Mouse (Mus musculus) intestine, embryonic 14.5 days (tissue): ENCODE data around the gene Olfr1030. TPM values are rescaled to one million over a fixed set of nuclear protein-coding genes. Genes with fewer than 3 reads are reported as not detected.
"Not testable (repeated sequence)": the region's sequence is repeated elsewhere in the genome, so short reads cannot be mapped to it uniquely, and the experiment has no call there.

Experiments used
- ATAC-seq: fragments of 200-750 bp; cut with Nextera tagmentation; replicated peaks from 2 replicates; pipeline ENCODE4 v1.8.0; 2017; ENCODE audit warnings: low read depth, moderate number of reproducible peaks, moderate TSS enrichment, moderate library complexity; ENCODE audit not compliant: low FRiP score, low TSS enrichment
- DNase-seq: peaks from one replicate; pipeline ENCODE4 v3.0.0-alpha.2; 2018; ENCODE audit warnings: low spot score
- H3K27ac ChIP-seq: fragments of 300-500 bp; sonication (generic); 2 replicates; pipeline ENCODE4 v1.5.1; 2014; ENCODE audit warnings: low read depth, mild to moderate bottlenecking, control low read depth
- H3K27me3 ChIP-seq: fragments of 300-500 bp; sonication (generic); replicated peaks from 2 replicates; pipeline ENCODE4 v1.6.1; 2014; ENCODE audit warnings: low read length, control low read depth; ENCODE audit not compliant: control insufficient read depth, insufficient read depth
- H3K36me3 ChIP-seq: fragments of 300-500 bp; sonication (generic); 2 replicates; pipeline ENCODE4 v1.6.1; 2014; ENCODE audit warnings: low read length, control low read depth; ENCODE audit not compliant: control insufficient read depth, insufficient read depth
- H3K4me1 ChIP-seq: fragments of 300-500 bp; sonication (generic); replicated peaks from 2 replicates; pipeline ENCODE4 v1.6.1; 2014; ENCODE audit warnings: low read length, control low read depth, mixed read lengths; ENCODE audit not compliant: control insufficient read depth, insufficient read depth
- H3K4me2 ChIP-seq: fragments of 300-500 bp; sonication (generic); 2 replicates; pipeline ENCODE4 v1.6.1; 2014; ENCODE audit warnings: low read length
- H3K4me3 ChIP-seq: fragments of 300-500 bp; sonication (generic); 2 replicates; pipeline ENCODE4 v1.5.1; 2014; ENCODE audit warnings: low read depth, low read length, control low read depth, mixed read lengths
- H3K9ac ChIP-seq: fragments of 300-500 bp; sonication (generic); 2 replicates; pipeline ENCODE4 v1.6.1; 2014; ENCODE audit warnings: mild to moderate bottlenecking, low read length
- H3K9me3 ChIP-seq: fragments of 300-500 bp; sonication (generic); 2 replicates; pipeline ENCODE4 v1.6.1; 2016; ENCODE audit warnings: low read length, control low read depth; ENCODE audit not compliant: control insufficient read depth
- WGBS: fragments of 180-500 bp; shearing (Covaris S2); extraction: QIAGEN DNeasy Blood & Tissue Kit; methylation state at CpG from one replicate; pipeline ENCODE4 v1.1.7; 2014; 5-methylcytosine and 5-hydroxymethylcytosine counted together
- polyA plus RNA-seq: library from polyadenylated mRNA; unstranded; fragments of >200 nt; fragmentation: Nextera tagmentation; extraction: Ambion mirVana; gene quantifications from 2 replicates; pipeline ENCODE4 v1.2.1, GENCODE M21; 2014

Gene Olfr1030
- polyA plus RNA-seq, result not detected in 2 replicates

DNA sequence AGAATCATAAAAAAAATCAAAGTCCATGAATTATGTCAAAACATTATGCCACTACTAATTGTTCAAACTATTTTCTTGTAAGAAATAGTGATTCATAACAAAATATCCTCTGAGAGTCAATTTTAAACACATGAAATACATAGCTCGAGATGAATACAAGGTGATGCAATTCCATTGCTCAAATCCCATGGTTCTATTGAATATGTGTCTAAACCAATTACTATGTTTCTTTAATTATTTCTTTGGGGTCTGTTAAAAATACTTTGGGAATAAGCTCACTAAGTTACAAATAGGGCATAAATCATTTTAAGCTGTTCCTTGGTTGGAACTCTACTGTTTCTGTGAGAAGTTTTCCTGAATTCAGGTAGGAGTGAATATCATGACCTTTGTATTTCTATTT is at the start of gene Olfr1030:
Gene Olfr1030, plus strand, starts transcription at position 301 of the 400 bp plus-strand sequence.
- DNase-seq, result no peak
- no peak within 1 kb of the TSS for H3K4me2 ChIP-seq
- no peak within 1 kb of the TSS for H3K4me3 ChIP-seq
- WGBS, result 84% methylated on average over 1 of the region's 1 CpGs
- H3K36me3 ChIP-seq, result no peaks in the 10 kb centered on the region
- H3K27ac ChIP-seq, result no peak within 1 kb of the TSS
- no peaks in the 10 kb centered on the region for H3K9me3 ChIP-seq
- no peaks in the 10 kb centered on the region for H3K4me1 ChIP-seq
- H3K27me3 ChIP-seq, result no peaks in the 10 kb centered on the region
- no peak for ATAC-seq
- H3K9ac ChIP-seq, result no peak within 1 kb of the TSS

DNA sequence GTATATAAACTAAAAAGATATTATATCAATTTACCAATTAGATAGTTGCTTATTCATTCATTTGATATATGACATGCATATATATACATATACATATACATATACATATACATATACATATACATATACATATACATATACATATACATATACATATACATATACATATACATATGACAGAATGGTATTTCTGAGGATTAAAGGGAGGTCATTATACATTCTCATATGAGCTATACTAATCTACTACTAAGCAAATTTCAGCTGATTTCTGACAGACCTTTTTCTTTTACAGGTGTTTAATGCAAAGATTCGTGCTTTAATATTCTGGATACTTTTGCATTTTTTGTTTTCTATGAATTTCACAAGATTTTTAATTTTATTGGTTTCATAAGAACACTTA is 28.9 kb upstream of the Olfr1030 start, which contains the start of gene Olfr1028:
Gene Olfr1028, plus strand, starts transcription at position 301 of the 400 bp plus-strand sequence.
- Histone ChIP-seq H3K9me3 (no peaks in the 10 kb centered on the region), H3K27me3 (no peaks in the 10 kb centered on the region), H3K4me3 (no peak within 1 kb of the TSS), H3K9ac (no peak within 1 kb of the TSS), H3K36me3 (no peaks in the 10 kb centered on the region), H3K4me2 (no peak within 1 kb of the TSS), H3K27ac (no peak within 1 kb of the TSS), H3K4me1 (no peaks in the 10 kb centered on the region)
- no peak for ATAC-seq
- DNase-seq, result no peak
- 89% methylated on average over 1 of the region's 1 CpGs for WGBS

DNA sequence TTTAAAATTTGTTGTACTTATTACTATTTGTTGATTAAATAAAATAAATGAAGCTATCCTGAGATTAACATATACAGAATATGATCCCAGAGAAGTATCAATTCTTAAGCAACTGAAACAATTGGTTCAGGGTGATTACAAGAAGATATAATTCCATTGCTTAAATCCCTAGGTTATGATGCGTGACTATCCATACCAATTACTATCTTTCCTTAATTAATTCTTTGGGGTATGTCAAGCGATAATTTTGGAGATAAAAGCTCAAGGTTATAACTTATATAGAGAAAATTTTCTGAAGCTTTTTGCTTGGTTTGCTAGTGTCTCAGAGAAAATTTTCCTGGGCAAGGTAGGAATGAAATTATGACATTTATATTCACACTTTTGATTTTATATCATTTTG is 5.5 kb upstream of the Olfr1030 start, which contains the start of gene Olfr1029:
Gene Olfr1029, plus strand, starts transcription at position 301 of the 400 bp plus-strand sequence.
- no peak within 1 kb of the TSS for H3K4me3 ChIP-seq
- H3K36me3 ChIP-seq, result no peaks in the 10 kb centered on the region
- DNase-seq, result no peak
- no peaks in the 10 kb centered on the region for H3K4me1 ChIP-seq
- no peaks in the 10 kb centered on the region for H3K9me3 ChIP-seq
- H3K4me2 ChIP-seq, result no peak within 1 kb of the TSS
- no peaks in the 10 kb centered on the region for H3K27me3 ChIP-seq
- ATAC-seq, result no peak
- no peak within 1 kb of the TSS for H3K9ac ChIP-seq
- 92% methylated on average over 2 of the region's 2 CpGs for WGBS
- no peak within 1 kb of the TSS for H3K27ac ChIP-seq

DNA sequence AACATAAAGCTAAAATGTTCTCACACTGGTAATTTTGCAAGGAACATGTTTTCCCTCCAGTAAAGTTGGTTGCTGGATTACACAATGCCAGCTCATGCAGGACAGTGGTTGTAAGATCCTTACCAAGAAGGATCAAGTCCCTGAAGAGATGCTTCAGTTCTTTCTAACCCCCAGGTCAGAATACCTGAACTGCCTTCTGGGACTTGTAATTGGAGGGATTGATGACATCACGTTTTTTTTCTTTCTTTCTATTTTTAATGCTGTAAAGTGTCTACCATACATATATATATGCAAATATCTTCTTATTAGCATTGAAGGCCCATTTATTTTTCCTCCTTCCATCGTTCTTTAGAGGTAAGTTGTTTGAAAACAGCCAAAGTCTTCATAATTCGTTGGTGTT is 10.9 kb downstream of the Olfr1030 start, which contains the start of gene Olfr1031:
Gene Olfr1031, plus strand, starts transcription at position 301 of the 400 bp plus-strand sequence.
- no peaks in the 10 kb centered on the region for H3K27me3 ChIP-seq
- H3K4me2 ChIP-seq, result no peak within 1 kb of the TSS
- no peaks in the 10 kb centered on the region for H3K36me3 ChIP-seq
- ATAC-seq (no peak), DNase-seq (no peak)
- H3K9ac ChIP-seq, result no peak within 1 kb of the TSS
- no peaks in the 10 kb centered on the region for H3K4me1 ChIP-seq
- H3K4me3 ChIP-seq, result no peak within 1 kb of the TSS
- no peak within 1 kb of the TSS for H3K27ac ChIP-seq
- WGBS, result 64% methylated on average over 3 of the region's 3 CpGs
- H3K9me3 ChIP-seq, result no peaks in the 10 kb centered on the region

DNA sequence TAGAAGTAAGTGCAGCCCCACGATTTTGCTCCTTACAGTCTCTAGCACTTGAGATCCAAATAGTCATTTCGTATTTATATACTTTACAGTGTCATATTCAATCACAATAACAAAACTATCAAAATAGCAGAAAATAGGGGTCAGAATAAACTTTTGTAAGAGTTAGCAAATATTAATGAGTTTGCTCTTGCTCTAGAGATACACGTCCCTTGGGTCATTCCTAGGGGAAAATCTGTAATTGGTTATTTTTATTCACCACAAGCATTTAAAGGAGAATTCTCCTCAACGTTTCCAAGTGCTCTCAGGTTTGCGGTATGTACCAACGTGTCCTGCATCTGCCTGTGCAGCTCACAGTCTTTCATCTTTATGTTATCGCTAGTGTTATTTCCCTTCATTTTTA is 26.2 kb downstream of the Olfr1030 start, which contains the start of gene Olfr1032:
Gene Olfr1032, plus strand, starts transcription at position 301 of the 400 bp plus-strand sequence.
- H3K9ac ChIP-seq, result no peak within 1 kb of the TSS
- no peaks in the 10 kb centered on the region for H3K9me3 ChIP-seq
- no peak within 1 kb of the TSS for H3K27ac ChIP-seq
- WGBS, result 81% methylated on average over 7 of the region's 7 CpGs
- H3K27me3 ChIP-seq, result no peaks in the 10 kb centered on the region
- H3K4me3 ChIP-seq, result no peak within 1 kb of the TSS
- no peaks in the 10 kb centered on the region for H3K4me1 ChIP-seq
- no peaks in the 10 kb centered on the region for H3K36me3 ChIP-seq
- ATAC-seq, result no peak
- H3K4me2 ChIP-seq, result no peak within 1 kb of the TSS
- no peak for DNase-seq

DNA sequence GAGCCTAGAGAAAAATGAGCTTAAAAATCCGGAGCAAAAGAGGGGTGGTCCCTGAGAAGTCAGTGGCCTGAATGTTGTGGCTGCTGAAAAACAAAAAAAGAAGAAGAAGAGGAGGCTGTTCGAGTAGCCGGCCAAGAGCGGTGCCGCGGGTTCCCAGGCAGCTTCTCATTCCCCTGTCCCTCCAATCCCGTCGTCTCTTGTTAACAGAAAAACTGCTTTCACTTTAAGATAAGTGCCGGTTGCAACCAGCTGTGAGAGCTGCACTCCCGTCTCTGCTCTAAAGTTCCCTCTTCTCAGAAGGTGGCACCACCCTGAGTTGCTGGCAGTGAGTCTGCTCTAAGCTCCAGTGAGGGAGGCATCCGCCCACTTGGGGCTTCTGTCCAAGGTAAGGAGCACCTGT is 41.3 kb downstream of the Olfr1030 start, which contains the start of gene Olfr1033:
Gene Olfr1033, plus strand, starts transcription at position 228 of the 400 bp plus-strand sequence.
- H3K4me2 ChIP-seq, result peak within 1 kb of the TSS; percentile 45
- peak; percentile 57 for DNase-seq
- H3K27ac ChIP-seq, ATAC-seq, H3K4me1 ChIP-seq, H3K9ac ChIP-seq, H3K36me3 ChIP-seq, H3K27me3 ChIP-seq, H3K9me3 ChIP-seq: not testable (repeated sequence)
- peak within 1 kb of the TSS; percentile 28 for H3K4me3 ChIP-seq
- 4% methylated on average over 10 of the region's 11 CpGs for WGBS

DNA sequence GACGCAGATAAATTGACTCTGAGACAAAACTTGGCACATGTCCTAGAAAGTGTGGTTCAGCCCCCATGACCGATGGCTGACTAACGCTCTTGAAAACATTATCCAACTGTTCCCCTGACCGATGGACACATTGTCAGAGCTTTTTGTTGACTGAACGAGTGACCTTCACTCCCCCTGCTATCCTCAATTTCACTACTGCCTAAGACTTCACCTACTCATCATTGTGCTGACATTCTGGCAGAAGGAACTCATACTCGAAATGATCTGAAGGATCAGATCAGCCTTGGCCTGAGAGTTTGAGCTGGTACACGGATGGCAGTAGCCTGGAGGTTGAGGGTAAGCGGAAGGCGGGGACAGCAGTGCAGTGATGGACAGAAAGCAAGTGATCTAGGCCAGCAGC is 42.4 kb downstream of the Olfr1030 start:
- WGBS, result 47% methylated on average over 3 of the region's 9 CpGs
- not testable (repeated sequence) for H3K9ac ChIP-seq

More for the DNA sequence above, 42.4 kb downstream of the Olfr1030 start:
- not testable (repeated sequence) for H3K27me3 ChIP-seq, H3K4me1 ChIP-seq, ATAC-seq, H3K4me3 ChIP-seq, H3K4me2 ChIP-seq, H3K36me3 ChIP-seq, H3K9me3 ChIP-seq, H3K27ac ChIP-seq, DNase-seq

Other genes with a start within 250 kb of the Olfr1030 start
- gene Olfr1012, start 216.5 kb upstream of the Olfr1030 start, polyA plus RNA-seq, result not detected in 2 replicates
- not detected in 2 replicates for gene Olfr1013, start 212.2 kb upstream of the Olfr1030 start, polyA plus RNA-seq
- not detected in 2 replicates for gene Olfr1014, start 206.6 kb upstream of the Olfr1030 start, polyA plus RNA-seq
- not detected in 2 replicates for gene Olfr1015, start 197.3 kb upstream of the Olfr1030 start, polyA plus RNA-seq
- not detected in 2 replicates for gene Olfr1016, start 176.7 kb upstream of the Olfr1030 start, polyA plus RNA-seq
- gene Olfr1018, start 160.8 kb upstream of the Olfr1030 start, polyA plus RNA-seq, result not detected in 2 replicates
- gene Olfr1019, start 133.8 kb upstream of the Olfr1030 start, polyA plus RNA-seq, result not detected in 2 replicates
- not detected in 2 replicates for gene Olfr1020, start 132.2 kb upstream of the Olfr1030 start, polyA plus RNA-seq
- gene Olfr1022, start 110.7 kb upstream of the Olfr1030 start, polyA plus RNA-seq, result not detected in 2 replicates
- gene Olfr1023, start 93.6 kb upstream of the Olfr1030 start, polyA plus RNA-seq, result not detected in 2 replicates
- not detected in 2 replicates for gene Olfr1024, start 74.2 kb upstream of the Olfr1030 start, polyA plus RNA-seq
- gene Olfr1025-ps1, start 64.1 kb upstream of the Olfr1030 start, polyA plus RNA-seq, result not detected in 2 replicates
- not detected in 2 replicates for gene Olfr1026, start 57.7 kb upstream of the Olfr1030 start, polyA plus RNA-seq
- not detected in 2 replicates for gene Olfr1028, start 28.8 kb upstream of the Olfr1030 start, polyA plus RNA-seq
- gene Olfr1029, start 5.4 kb upstream of the Olfr1030 start, polyA plus RNA-seq, result not detected in 2 replicates
- not detected in 2 replicates for gene Olfr1031, start 11.0 kb downstream of the Olfr1030 start, polyA plus RNA-seq
- not detected in 2 replicates for gene Olfr1032, start 26.3 kb downstream of the Olfr1030 start, polyA plus RNA-seq
- 2.3 and 2.7 TPM in 2 replicates for gene Olfr1033, start 41.4 kb downstream of the Olfr1030 start, polyA plus RNA-seq
- gene Olfr1034, start 66.6 kb downstream of the Olfr1030 start, polyA plus RNA-seq, result 0.07 TPM in 1 of 2 replicates, not detected in the other
- not detected in 2 replicates for gene Olfr1036, start 94.7 kb downstream of the Olfr1030 start, polyA plus RNA-seq
- not detected in 2 replicates for gene Olfr1037, start 108.1 kb downstream of the Olfr1030 start, polyA plus RNA-seq
- gene Olfr1039, start 156.7 kb downstream of the Olfr1030 start, polyA plus RNA-seq, result not detected in 2 replicates
- gene Olfr1040, start 167.5 kb downstream of the Olfr1030 start, polyA plus RNA-seq, result not detected in 2 replicates
- not detected in 2 replicates for gene Olfr1042, start 182.6 kb downstream of the Olfr1030 start, polyA plus RNA-seq
- not detected in 2 replicates for gene Olfr1043, start 188.2 kb downstream of the Olfr1030 start, polyA plus RNA-seq
- not detected in 2 replicates for gene Olfr1044, start 198.5 kb downstream of the Olfr1030 start, polyA plus RNA-seq
- gene Olfr52, start 206.4 kb downstream of the Olfr1030 start, polyA plus RNA-seq, result not detected in 2 replicates
- gene Olfr1045, start 223.7 kb downstream of the Olfr1030 start, polyA plus RNA-seq, result not detected in 2 replicates
- gene Olfr1046, start 240.0 kb downstream of the Olfr1030 start, polyA plus RNA-seq, result not detected in 2 replicates